Mouse (Mus musculus) layer of hippocampus, postnatal 14 days (tissue): ENCODE measurements around the gene Col27a1. TPM values are rescaled to one million over a fixed set of nuclear protein-coding genes. Genes with fewer than 3 reads are reported as not detected.

Experiments
- DNase-seq, 2 experiments: peaks; one replicate each; pipeline ENCODE4 v3.0.0; 2021 to 2022; ENCODE audit warnings: low spot score in 2 of 2, mixed read lengths in 1 of 2
- microRNA-seq, 2 experiments: library from miRNA; unstranded; fragments of <30 nt; microRNA quantifications; one replicate each; pipeline ENCODE4 v1.2.0; 2021
- total RNA-seq, 2 experiments: library from RNA; stranded (reverse); gene quantifications; 2 replicates each; pipeline ENCODE4 v1.2.3; 2021

Gene Col27a1
- total RNA-seq, 2 experiments from 2014 or later: 3.1 to 3.8 TPM

GRCm38 (mm10) chr4:63368577-63368976 lies 154.8 kb downstream of the Col27a1 start:
- DNase-seq: peak; percentile 88 to 91

DNA sequence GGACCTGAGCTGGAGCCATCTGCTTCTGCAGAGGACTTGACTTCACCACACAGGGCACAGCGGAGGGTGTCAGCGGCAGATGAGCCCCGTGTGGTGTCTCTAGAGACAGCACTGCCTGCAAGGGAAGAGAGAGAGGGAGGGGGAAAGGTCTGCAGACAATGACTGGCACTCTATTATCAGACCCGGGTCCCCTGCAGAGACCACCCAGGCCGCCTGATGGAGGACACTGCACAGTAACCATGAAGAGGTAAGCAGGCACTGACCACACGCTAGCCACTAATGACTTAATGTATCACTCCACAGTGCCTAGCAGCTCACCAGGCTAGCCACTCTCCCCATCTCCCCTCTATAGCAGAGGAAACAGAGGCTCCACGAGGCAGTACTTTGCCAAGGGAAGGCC lies 157.1 kb downstream of the Col27a1 start:
- DNase-seq: no peak

DNA sequence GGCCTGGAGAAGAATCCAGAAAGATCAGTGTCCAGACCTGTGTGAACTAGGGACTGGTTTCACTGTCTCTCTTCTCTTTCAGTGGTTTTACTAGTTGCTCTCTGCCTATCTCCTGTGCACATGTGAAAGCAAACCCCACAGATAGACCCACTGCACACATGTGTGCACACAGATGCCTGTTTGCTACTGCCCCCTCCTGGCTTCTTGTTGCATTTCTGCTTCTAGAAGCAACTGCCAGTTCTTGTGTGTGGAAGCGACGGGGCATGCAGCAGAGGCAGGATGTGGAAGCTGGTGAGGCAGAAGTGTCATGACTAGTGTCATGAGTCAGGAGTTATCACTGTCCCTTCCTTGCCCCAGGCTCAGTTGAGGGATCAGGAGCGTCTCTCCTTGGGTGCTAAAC lies 158.1 kb downstream of the Col27a1 start:
- DNase-seq: no peak

DNA sequence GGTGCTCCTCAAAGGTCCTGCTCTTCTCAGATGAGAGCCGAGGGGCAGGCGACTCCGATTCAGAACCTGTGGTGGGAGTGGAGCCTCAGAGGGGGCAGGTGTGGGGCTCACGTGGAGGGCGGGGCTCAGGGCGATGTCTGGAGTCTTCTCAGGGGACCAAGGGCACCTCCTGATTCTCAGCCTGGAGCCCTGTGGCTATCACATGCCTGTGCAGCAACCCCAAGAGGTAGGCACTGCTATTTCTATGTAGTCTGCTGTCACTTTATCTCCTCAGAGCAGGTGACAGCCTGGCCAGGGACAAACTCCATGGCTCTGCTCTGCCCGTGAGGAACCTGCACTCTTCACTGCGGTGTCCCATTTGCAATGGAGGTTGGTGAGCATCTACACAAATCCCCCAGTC lies 159.6 kb downstream of the Col27a1 start:
- no peak for DNase-seq

- DNase-seq: no peak
Observed at GRCm38 (mm10) chr4:63374331-63374730, 160.5 kb downstream of the Col27a1 start.

GRCm38 (mm10) chr4:63375367-63375766 lies 161.6 kb downstream of the Col27a1 start:
- DNase-seq: peak; percentile 46 to 62

- no peak for DNase-seq
Observed at GRCm38 (mm10) chr4:63377483-63377882, 163.7 kb downstream of the Col27a1 start.

DNA sequence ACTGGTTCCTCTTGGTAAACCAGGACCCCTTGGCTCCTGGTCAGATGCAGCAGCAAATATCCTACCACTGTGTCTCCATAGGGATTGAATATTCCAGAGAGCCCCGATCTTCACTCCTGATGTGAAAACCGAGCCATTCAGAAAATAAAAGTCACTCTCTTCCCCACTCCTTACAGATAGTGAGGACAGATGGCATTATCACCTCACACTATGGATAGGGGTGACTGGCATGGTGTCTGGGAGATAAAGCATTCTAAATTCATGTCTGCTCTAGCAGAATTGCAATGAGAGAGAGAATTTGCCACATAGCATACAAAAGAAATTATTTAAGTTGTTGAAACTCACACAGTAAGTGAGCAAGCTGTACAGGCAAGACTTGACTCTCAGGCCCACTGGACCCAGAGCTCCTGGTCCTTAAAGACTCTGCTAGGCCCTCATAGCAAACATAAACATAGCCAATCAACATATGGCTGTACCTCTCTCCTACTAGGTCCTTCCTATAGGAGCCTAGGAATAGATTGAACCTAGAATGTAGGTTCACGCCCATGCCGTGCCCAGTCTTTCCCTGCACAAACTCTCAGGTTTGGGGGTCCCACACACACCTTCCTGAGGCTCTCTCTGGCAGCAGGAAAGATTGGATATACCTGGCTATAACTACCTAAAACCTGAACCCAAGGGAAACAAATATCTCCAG lies 169.0 kb downstream of the Col27a1 start:
- DNase-seq: no peak

GRCm38 (mm10) chr4:63383474-63383873 lies 169.7 kb downstream of the Col27a1 start:
- DNase-seq: no peak

DNA sequence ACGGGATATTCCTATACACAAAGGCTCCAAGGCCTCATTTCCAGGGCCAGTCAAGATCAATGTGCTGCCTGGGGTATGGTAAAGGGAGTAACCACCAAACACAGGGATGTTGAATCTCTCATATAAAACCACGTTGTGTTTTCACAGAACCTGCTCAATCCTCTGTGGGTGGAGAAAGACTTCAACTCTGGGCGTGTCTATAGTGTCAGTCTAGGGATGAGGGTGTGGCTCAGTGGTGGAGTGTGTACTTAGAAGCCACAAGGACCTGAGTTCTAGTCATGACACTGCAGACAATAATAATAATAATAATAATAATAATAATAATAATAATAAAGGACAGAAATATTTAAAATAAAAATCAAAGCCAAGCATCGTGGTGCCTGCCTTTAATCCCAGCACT lies 170.5 kb downstream of the Col27a1 start:
- no peak for DNase-seq

Small RNA genes lying within 50 kb of the gene (microRNA-seq; reads per million reads assigned to microRNA genes)
- gene Mir455: 602 to 1,330 reads per million in 2 experiments

Other genes with a start within 250 kb of the Col27a1 start
- 1 to 10 TPM; 3.7 to 4.7 TPM for gene Zfp618, start 248.4 kb upstream of the Col27a1 start, total RNA-seq
- gene Ambp, start 59.2 kb upstream of the Col27a1 start, total RNA-seq: not detected
- gene Kif12, start 41.9 kb upstream of the Col27a1 start, total RNA-seq: not detected
- not detected for gene Orm1, start 130.6 kb downstream of the Col27a1 start, total RNA-seq
- not detected for gene Orm3, start 142.2 kb downstream of the Col27a1 start, total RNA-seq
- not detected for gene Orm2, start 148.4 kb downstream of the Col27a1 start, total RNA-seq
- 1 to 10 TPM; 4.4 to 4.6 TPM for gene Akna, start 189.3 kb downstream of the Col27a1 start, total RNA-seq